Mouse (Mus musculus) heart, adult 8-10 months (tissue): ENCODE data around the gene Opcml. TPM values are rescaled to one million over a fixed set of nuclear protein-coding genes. Genes with fewer than 3 reads are reported as not detected.

ENCODE experiments used
- DNase-seq: peaks from one replicate; pipeline ENCODE4 v3.0.0; 2022; ENCODE audit warnings: low spot score
- microRNA-seq: library from miRNA; unstranded; fragments of <30 nt; microRNA quantifications from one replicate; pipeline ENCODE4 v1.2.0, GENCODE M21; 2022
- total RNA-seq, 4 experiments: library from RNA; stranded (reverse); gene quantifications; 2 replicates each; pipeline ENCODE4 v1.2.4; 2022

The Opcml gene
- total RNA-seq, 4 experiments from 2014 or later: 0.87 to 1.2 (median 1.1) TPM

DNA sequence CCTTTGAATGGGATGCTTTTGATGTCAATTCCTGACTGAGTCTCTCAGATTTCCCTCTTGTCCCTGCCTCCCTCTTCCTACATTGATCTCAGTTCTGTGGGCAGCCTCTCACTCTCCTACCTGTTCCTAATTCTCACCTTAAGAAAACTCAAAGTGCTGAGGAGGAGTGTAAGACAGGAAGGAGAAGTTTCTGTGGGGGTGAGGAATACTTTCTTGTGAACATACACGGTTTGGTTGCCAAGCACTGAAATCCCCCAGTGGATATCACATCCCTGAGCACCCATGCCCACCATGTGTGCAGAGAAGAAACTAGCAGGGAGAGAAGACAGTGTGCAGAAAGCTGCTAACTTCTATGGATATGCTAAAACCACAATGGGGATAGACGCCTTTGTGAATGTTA, 1141.5 kb downstream of the Opcml start:
- DNase-seq: no peak

DNA sequence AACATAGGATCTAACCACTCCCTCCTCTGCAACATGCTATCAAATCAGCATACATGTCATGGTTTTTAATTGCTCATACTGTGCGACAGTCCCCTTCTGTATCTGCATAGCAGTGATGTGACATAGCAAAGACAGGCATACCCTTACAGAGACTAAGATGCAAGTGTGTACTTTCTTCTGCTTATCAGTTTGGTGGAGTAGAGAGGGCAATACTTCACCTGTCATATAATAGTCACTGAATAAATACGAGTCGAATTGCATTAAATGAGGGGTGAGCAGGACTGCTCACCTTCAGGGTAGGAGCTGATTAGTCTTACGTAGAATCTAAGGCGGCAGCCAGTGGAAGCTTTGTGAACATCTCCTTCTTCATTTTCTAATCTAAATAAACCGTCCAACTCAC, 1146.6 kb downstream of the Opcml start:
- DNase-seq: no peak

DNA sequence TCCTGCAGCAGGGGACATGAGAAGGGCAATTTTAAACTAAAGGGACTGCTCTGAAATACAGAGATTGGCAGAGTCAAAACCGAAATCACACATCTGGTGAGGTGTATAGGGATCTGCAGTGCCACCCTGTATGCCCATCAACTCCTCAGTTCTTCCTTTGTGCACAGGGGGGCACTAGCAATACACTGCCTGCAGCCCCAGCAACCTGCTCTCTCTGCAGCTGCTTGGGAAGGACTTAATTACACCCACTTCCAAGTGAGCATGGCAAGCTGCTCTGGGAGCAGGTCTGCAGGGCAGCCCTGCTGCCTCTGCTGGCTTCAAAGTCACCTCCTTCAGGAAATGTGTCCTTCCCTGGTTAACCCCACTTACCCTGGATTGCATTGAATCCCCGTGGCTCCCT, 1147.4 kb downstream of the Opcml start:
- no peak for DNase-seq

DNA sequence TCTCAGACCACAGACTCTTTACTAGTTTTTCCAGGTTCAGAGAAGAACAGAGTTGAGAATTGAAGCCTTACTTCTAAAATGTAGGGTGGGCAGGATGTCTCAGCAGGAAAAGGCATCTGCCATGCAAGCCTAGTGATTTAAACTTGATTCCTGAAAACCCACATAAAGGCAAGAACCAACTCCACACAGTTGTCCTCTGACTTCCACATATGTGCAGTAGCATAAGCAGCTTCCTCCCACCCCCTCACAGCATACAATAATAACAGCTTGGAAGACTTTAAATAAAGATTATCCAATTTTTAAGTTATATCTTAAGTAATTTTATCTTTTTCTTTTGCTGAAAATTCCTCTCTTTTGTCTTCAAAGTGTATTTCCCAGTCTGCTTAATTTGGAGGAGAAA, 1150.3 kb downstream of the Opcml start:
- DNase-seq: no peak

DNA sequence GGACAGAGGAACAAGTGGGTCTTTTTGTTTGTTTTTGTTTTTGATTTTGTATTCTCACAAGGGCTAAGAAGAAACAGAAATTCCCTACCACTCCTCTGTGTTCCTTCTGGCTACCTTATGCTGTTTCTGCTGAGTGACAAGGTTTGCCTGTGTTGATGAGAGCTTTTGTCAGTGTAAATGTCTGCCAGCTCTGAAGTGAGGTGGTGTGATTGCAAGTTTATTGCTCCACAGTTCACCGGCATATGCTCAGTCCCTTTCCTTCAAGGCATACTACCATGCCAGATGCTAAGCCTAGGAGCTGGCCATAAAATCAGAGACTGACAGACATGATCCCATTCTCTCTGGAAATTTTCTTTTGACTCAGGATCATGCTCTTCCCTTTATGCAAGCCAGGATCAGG, 1178.9 kb downstream of the Opcml start:
- DNase-seq: no peak

Small RNA genes within 50 kb of the gene (microRNA-seq; reads per million reads assigned to microRNA genes)
- not detected for gene Gm44316
